Mouse (Mus musculus) embryonic stem cell, embryonic (primary cell): ENCODE measurements around the gene Cpa1.

Source experiments
- CTCF ChIA-PET, 4 experiments: fragments of 300-600 bp in 2 of 4; fragments of 350-600 bp in 2 of 4; sonication (Branson Sonifier 250); formaldehyde crosslinking; loops; one replicate each; lab custom pipeline; 2022; ENCODE audit warnings: inconsistent platforms in 2 of 4; lab: Charles Lee
- POLR2A ChIA-PET, 4 experiments: fragments of 300-600 bp in 2 of 4; fragments of 350-600 bp in 2 of 4; sonication (Branson Sonifier 250); formaldehyde crosslinking; loops; one replicate each; lab custom pipeline; 2022; ENCODE audit warnings: antibody characterized with exemption in 4 of 4, inconsistent platforms in 1 of 4; lab: Charles Lee

The Cpa1 gene

DNA sequence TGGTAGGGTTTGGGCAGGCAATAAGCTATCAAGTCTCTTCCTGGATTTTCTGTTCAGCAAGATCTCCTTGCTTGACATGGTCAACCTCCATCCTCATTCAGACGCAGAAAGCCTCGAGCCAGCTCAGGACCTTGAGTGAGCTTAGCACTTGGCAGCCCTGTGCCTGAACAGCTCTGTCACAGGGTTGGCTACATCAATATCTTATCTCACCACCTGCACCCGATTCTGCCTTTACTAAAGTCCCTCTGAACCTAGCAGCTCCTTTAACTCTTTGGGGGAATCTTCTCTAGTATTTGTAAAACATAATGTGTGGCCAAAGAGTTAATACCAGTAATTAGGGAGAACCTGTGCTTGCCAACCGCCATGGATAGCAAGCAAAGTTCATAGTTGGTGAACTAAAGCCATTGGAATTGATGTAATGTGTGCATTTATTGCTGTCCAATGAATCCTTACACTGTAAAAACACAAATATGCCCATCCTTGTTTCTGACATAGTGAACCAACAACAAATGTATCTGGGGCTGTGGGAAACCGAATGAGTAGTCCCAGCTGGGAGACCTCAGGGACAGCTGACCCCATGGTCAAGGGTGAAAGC, at the start of gene Cpa1:
Cpa1 (plus strand) TSS at position 545 of the 595 bp plus-strand sequence.
- POLR2A ChIA-PET = no interaction called here
- CTCF ChIA-PET = no interaction called here

GRCm38 (mm10) chr6:30589819-30590218, 49.2 kb upstream of the Cpa1 start:
- ChIA-PET POLR2A (interaction anchor here in 1 of 4 experiments (0.9 to 1.0 kb wide), 2 partner anchors 12 to 63 kb away, joined by 3 read pairs; no protein-coding TSS in a partner anchor), CTCF (interaction anchor here in 2 of 4 experiments (0.5 to 0.8 kb wide), 3 partner anchors 17 to 73 kb away, joined by 3 to 4 read pairs (median 3); no protein-coding TSS in a partner anchor)

DNA sequence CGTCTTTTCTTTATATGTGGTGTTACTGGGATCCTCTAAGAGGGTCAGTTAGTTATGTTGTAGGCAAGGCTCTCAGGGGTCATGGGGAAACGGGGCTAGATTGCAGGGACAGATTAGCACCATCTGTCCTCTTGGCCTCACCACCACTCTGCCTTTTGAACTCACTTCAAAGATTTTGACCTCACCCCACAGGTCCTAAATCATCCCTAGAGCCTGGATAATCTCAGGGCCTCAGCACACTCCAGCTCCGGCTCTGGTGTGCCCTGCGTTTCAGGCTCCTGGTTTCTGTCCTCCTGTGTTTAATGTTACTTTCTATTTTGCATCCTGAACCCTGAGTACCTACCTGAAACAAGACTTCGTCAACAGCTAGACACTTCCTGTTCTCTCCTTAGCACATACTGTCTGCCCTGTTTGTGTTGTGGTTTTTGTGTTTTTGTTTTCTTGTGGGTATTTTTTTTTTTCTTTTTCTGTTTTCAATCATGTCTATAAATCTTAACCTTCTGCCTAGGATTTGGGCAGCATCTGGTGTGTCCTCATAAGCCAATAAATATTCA, 47.1 kb upstream of the Cpa1 start:
- ChIA-PET CTCF (interaction anchor here in 1 of 4 experiments (0.6 kb wide), 1 partner anchor 387 kb away, joined by 3 read pairs; no protein-coding TSS in a partner anchor), POLR2A (interaction anchor here in 1 of 4 experiments (0.6 kb wide), 1 partner anchor 83 kb away, joined by 3 read pairs; the partner anchor contains the start of gene Tmem209)

DNA sequence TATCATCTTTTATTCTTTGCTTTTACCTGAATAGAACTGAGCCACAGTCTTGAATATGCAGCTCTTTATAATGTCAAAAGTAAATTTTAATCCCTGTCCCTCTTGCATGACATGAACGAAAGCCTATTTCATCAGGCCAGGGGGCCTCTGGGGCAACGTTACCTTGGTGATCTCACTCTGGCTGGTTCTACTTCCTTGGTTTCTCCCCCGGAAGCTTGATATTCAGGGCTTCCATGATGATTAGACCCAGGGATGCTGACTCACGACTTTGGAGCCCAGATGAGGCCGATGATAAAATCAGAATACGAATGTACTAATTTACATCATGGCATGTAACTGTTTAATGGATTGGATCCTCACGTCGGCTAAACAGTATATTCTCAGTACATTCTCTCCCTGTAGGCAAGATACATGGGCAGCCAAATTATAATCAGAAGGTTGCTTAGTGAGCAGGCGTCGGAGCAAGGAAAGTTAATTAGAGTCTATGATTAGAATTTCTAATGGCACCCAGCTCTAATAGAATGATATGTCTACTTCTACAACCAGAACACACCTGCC, 46.5 kb upstream of the Cpa1 start:
- POLR2A ChIA-PET = interaction anchor here in 1 of 4 experiments (0.6 kb wide), 1 partner anchor 83 kb away, joined by 3 read pairs; the partner anchor contains the start of gene Tmem209
- CTCF ChIA-PET = interaction anchor here in 1 of 4 experiments (0.6 kb wide), 1 partner anchor 388 kb away, joined by 3 read pairs; no protein-coding TSS in a partner anchor

DNA sequence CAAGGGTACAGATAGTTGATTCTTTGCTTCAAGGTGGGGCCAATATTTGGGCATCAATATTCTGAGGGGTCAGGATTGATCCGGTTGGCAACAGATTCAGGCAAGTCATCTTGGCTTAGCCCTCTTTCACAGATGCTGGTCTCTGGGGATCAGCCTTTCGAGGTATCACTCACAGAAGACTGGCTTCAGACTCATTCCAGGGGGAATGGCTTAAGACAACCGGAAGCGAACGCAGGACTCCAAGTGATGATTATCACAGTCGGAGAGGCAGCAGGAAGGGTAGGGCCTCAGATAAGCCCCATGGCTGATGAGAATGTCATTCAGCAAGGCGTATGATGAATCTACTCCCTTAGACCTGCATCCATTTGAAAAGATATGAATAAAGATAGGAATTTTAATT, 44.7 kb upstream of the Cpa1 start:
- ChIA-PET POLR2A (no interaction called here), CTCF (no interaction called here)

GRCm38 (mm10) chr6:30596230-30596898, 42.7 kb upstream of the Cpa1 start:
- ChIA-PET CTCF (no interaction called here), POLR2A (interaction anchor here in 2 of 4 experiments (0.7 to 1.3 kb wide), 2 partner anchors 87 to 637 kb away, joined by 3 to 5 read pairs; partner anchors contain the start of genes Ssmem1 (in 1 of the 2) and Tmem209 (in 1 of the 2))

GRCm38 (mm10) chr6:30600033-30600432, 39.0 kb upstream of the Cpa1 start:
- ChIA-PET CTCF (no interaction called here), POLR2A (interaction anchor here in 1 of 4 experiments (0.7 kb wide), 1 partner anchor 344 kb away, joined by 3 read pairs; no protein-coding TSS in a partner anchor)

- CTCF ChIA-PET = no interaction called here
- POLR2A ChIA-PET = interaction anchor here in 2 of 4 experiments (0.6 to 0.8 kb wide), 2 partner anchors 60 to 87 kb away, joined by 5 to 6 read pairs; no protein-coding TSS in a partner anchor
Measured at GRCm38 (mm10) chr6:30600995-30601394, 38.0 kb upstream of the Cpa1 start.

DNA sequence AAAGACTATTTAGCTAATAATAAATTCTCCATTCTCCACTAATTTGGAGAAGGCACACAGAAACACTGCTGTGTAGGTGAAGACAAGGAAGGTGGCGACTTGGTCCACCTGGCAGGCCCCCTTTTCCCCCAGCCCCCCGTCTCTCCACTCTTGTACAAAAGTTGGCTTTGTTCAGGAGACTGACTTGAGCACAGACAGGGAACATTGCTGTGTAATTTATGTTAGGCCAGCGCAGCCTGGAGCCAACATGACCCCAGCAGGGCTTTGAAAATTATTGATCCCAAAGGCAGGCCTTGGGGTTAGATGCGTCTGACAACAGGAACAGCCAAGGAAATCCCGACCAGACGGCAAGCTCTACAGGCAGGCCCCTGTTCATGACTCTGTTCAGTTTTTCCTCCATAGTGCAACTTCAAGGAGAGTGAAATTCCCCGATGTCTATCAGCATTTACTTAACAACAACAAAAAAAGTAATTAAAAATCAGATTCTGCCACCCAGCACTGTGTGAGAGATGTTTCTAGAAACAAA, 34.6 kb upstream of the Cpa1 start:
- CTCF ChIA-PET = no interaction called here
- POLR2A ChIA-PET = interaction anchor here in 2 of 4 experiments (0.5 to 0.6 kb wide), 2 partner anchors 31 to 46 kb away, joined by 3 to 9 read pairs; no protein-coding TSS in a partner anchor

- CTCF ChIA-PET = interaction anchor here in 2 of 4 experiments (0.6 kb wide), 2 partner anchors 9 to 145 kb away, joined by 3 to 9 read pairs; no protein-coding TSS in a partner anchor
- POLR2A ChIA-PET = interaction anchor here in 1 of 4 experiments (1.3 kb wide), 1 partner anchor 10 kb away, joined by 4 read pairs; no protein-coding TSS in a partner anchor
Measured at GRCm38 (mm10) chr6:30605111-30605510, 33.9 kb upstream of the Cpa1 start.

- POLR2A ChIA-PET = interaction anchor here in 2 of 4 experiments (0.6 to 1.3 kb wide), 5 partner anchors 9 to 1359 kb away, joined by 3 to 4 read pairs (median 4); no protein-coding TSS in a partner anchor
- CTCF ChIA-PET = interaction anchor here in 3 of 4 experiments (0.6 kb wide), 3 partner anchors 9 to 309 kb away, joined by 3 to 9 read pairs (median 4); no protein-coding TSS in a partner anchor
Measured at GRCm38 (mm10) chr6:30605672-30606071, 33.3 kb upstream of the Cpa1 start.

DNA sequence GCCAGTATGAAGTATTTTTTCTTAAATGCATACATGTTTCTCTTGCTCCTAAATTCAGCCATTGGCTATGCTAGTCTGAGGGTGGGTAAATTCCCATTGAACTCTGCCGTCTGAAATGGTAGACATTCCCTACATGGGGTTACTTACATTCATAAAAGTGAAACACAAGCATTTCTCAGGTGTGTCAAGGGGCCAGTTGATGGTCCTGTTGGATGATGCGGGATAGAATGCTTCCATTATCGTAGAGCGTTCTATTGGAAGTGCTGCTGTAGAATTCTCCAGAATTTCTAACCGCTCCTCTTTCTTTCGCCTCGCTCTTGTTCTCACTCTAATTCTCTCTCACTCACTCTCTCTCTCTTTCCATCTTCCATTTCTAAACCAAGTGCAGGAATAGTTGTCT, 28.3 kb upstream of the Cpa1 start, which contains the start of gene Cpa5:
Cpa5 (plus strand) TSS at position 301 of the 400 bp plus-strand sequence.
- ChIA-PET POLR2A (interaction anchor here in 2 of 4 experiments (0.6 to 1.2 kb wide), 2 partner anchors 24 to 380 kb away, joined by 3 to 5 read pairs; no protein-coding TSS in a partner anchor), CTCF (interaction anchor here in 1 of 4 experiments (0.5 kb wide), 1 partner anchor 209 kb away, joined by 4 read pairs; no protein-coding TSS in a partner anchor)

- ChIA-PET CTCF (interaction anchor here in 1 of 4 experiments (0.5 kb wide), 1 partner anchor 209 kb away, joined by 4 read pairs; no protein-coding TSS in a partner anchor), POLR2A (interaction anchor here in 2 of 4 experiments (0.6 to 1.2 kb wide), 2 partner anchors 24 to 379 kb away, joined by 3 to 5 read pairs; no protein-coding TSS in a partner anchor)
Measured at GRCm38 (mm10) chr6:30611212-30611611, 27.8 kb upstream of the Cpa1 start.

DNA sequence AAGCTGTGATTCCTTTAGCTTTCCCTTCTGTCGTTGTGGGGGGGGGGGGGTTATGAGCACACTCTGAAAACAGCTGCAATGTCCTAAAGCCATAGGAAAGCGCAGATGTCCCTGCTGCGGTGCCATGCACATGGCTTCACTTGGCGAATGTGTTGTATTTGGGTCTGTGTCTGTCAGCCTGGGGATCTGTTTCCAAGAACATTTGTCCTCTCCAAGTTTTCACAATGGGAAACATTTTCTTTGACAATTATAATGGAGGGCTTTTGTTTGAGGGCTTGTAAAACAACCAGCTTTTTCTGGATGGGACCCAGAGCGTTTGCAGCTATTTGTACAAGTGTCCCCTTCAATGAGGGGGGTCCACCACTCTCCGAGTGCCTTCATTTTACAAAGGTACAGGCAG, 24.8 kb upstream of the Cpa1 start:
- POLR2A ChIA-PET = interaction anchor here in 1 of 4 experiments (1.0 kb wide), 1 partner anchor 9 kb away, joined by 4 read pairs; no protein-coding TSS in a partner anchor
- CTCF ChIA-PET = interaction anchor here in 2 of 4 experiments (0.6 to 1.3 kb wide), 2 partner anchors 9 to 418 kb away, joined by 3 to 9 read pairs; no protein-coding TSS in a partner anchor

DNA sequence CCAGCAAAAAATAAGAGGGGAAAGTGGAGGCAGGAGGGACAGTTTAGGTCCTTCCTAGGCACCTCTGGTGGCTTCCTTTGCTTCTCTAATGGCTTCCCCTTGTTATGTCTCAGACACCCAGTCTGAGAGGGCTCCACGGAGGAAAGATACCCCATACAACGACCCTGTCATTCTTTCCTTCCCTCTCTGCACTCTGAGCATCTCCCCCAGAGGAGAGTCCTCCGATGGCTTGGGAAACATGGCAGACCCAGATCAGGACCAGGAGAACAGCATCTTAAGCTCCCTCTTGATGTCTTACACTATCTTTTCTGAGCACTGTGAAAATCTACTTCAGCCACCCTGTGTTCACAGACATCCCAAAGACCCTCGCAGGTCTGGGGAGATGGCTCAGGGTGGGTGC, 23.3 kb upstream of the Cpa1 start:
- CTCF ChIA-PET = no interaction called here
- POLR2A ChIA-PET = no interaction called here

- ChIA-PET CTCF (no interaction called here), POLR2A (interaction anchor here in 3 of 4 experiments (0.6 to 1.8 kb wide), 4 partner anchors 11 to 1219 kb away, joined by 3 to 5 read pairs (median 3); no protein-coding TSS in a partner anchor)
Measured at GRCm38 (mm10) chr6:30616491-30616941, 22.5 kb upstream of the Cpa1 start.
